Mouse (Mus musculus): ENCODE data around the gene Thsd7a.

GRCm38 (mm10) chr6:12693239-12693638, 56.0 kb downstream of the Thsd7a start:
- TF ChIP-seq POLR2A (IDR thresholded peaks at IDR 0.05; ENCODE audit: control insufficient read depth, extremely low read depth, insufficient read depth, low read length, poor library complexity) (no peak), CTCF (IDR thresholded peaks at IDR 0.05; ENCODE audit: borderline replicate concordance, control insufficient read depth, extremely low read depth, insufficient read depth, low read length, poor library complexity) (no peak)

All from thymus, adult 2 months (tissue).